Mouse (Mus musculus) stomach, postnatal 0 days (tissue): ENCODE measurements around the gene Trpm3.

Experiments used
- CTCF ChIP-seq: IDR thresholded peaks from 2 replicates; pipeline ENCODE4 v1.5.1; 2016; ENCODE audit warnings: antibody characterized with exemption, low read depth, mild to moderate bottlenecking, moderate library complexity
- EP300 ChIP-seq: optimal IDR thresholded peaks from 2 replicates; pipeline ENCODE3; 2016; ENCODE audit warnings: antibody characterized with exemption

- TF ChIP-seq CTCF (no peak), EP300 (no peak)
Observed at GRCm38 (mm10) chr19:22920949-22921348, 782.1 kb downstream of the Trpm3 start.
